Mouse (Mus musculus): Measurements from ENCODE around the gene Rpgrip1l.

Rpgrip1l gene

GRCm38 (mm10) chr8:91198036-91198435 lies 115.0 kb downstream of the Rpgrip1l start:
- DNase-seq = no peak

GRCm38 (mm10) chr8:91197233-91197632 lies 115.8 kb downstream of the Rpgrip1l start:
- DNase-seq = peak; percentile 19 to 36

- peak; percentile 26 to 39 for DNase-seq
These were observed 116.4 kb downstream of the Rpgrip1l start for GRCm38 (mm10) chr8:91196661-91197060.

- no peak for DNase-seq
These were observed 119.0 kb downstream of the Rpgrip1l start for GRCm38 (mm10) chr8:91194081-91194480.

GRCm38 (mm10) chr8:91192941-91193340 lies 120.1 kb downstream of the Rpgrip1l start:
- no peak for DNase-seq

GRCm38 (mm10) chr8:91190816-91191340 lies 122.2 kb downstream of the Rpgrip1l start:
- peak; percentile 72 to 77 for DNase-seq

- no peak for DNase-seq
These were observed 124.9 kb downstream of the Rpgrip1l start for GRCm38 (mm10) chr8:91188152-91188551.

GRCm38 (mm10) chr8:91186372-91186771 lies 126.7 kb downstream of the Rpgrip1l start:
- DNase-seq = peak; percentile 50 to 74

- DNase-seq = no peak
These were observed 135.4 kb downstream of the Rpgrip1l start for GRCm38 (mm10) chr8:91177708-91178107.

GRCm38 (mm10) chr8:91176176-91176575 lies 136.9 kb downstream of the Rpgrip1l start:
- no peak for DNase-seq

GRCm38 (mm10) chr8:91171605-91172004 lies 141.5 kb downstream of the Rpgrip1l start:
- DNase-seq = no peak

- DNase-seq = no peak
These were observed 142.1 kb downstream of the Rpgrip1l start for GRCm38 (mm10) chr8:91170914-91171313.

GRCm38 (mm10) chr8:91170152-91170551 lies 142.9 kb downstream of the Rpgrip1l start:
- no peak for DNase-seq
